Mouse (Mus musculus) heart, postnatal 14 days (tissue): ENCODE results near the gene Olfr792. TPM values are rescaled to one million over a fixed set of nuclear protein-coding genes. Genes with fewer than 3 reads are reported as not detected.

Source experiments
- DNase-seq, 2 experiments: peaks; one replicate each; pipeline ENCODE4 v3.0.0; 2021 to 2022
- intact Hi-C: fragments of 180-260 bp; cut with DNase I; formaldehyde crosslinking; loops from one replicate; pipeline ENCODE4 v1.15.1; 2025
- long read RNA-seq, 2 experiments: library from polyadenylated mRNA; stranded (forward); transcript quantifications; one replicate each; pipeline ENCODE4 v2.0.0; 2021
- microRNA-seq, 2 experiments: library from miRNA; unstranded; fragments of <30 nt; microRNA quantifications; one replicate each; pipeline ENCODE4 v1.2.0; 2021 to 2022
- total RNA-seq, 2 experiments: library from RNA; stranded (reverse); gene quantifications; 2 replicates each; pipeline ENCODE4 v1.2.3; 2021

Olfr792 gene
- total RNA-seq, result not detected
- long read RNA-seq, experiment 1, result 0 reads
- long read RNA-seq, experiment 2, result 0 reads

GRCm38 (mm10) chr10:129538862-129539261 lies at the start of gene Olfr792:
TSS of gene Olfr792 (plus strand) at chr10:129539162.
- no peak for DNase-seq
- intact Hi-C loops, result no loop called here

GRCm38 (mm10) chr10:129490101-129490500 lies 48.9 kb upstream of the Olfr792 start:
- intact Hi-C loops, result no loop called here
- DNase-seq, result no peak

- no peak for DNase-seq
- intact Hi-C loops, result no loop called here
Observed at GRCm38 (mm10) chr10:129498192-129498591, 40.8 kb upstream of the Olfr792 start, which contains the start of gene Olfr790. TSS of gene Olfr790 (plus strand) at chr10:129498492.

DNA sequence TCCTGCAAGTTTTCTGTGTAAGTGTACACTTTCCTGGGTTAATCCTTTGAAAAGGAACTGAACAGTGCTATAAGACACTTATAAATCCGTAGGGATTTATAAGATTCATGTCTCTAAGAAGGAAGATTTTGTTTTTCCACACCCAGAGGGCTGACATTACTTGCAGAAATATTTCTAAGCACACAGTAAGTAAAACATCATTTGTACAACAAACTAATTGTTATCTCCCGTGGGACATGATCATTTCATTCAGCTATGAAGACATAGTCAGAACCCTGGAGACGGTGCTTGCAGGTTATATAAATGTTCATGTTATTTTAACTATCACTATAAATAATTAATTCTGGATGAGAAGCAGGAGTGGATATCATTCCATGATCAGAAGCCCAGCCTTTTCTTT lies 17.5 kb upstream of the Olfr792 start, which contains the start of gene Olfr791:
TSS of gene Olfr791 (plus strand) at position 301 of the 400 bp plus-strand sequence.
- intact Hi-C loops, result no loop called here
- no peak for DNase-seq

GRCm38 (mm10) chr10:129549354-129549753 lies 10.4 kb downstream of the Olfr792 start:
- intact Hi-C loops, result no loop called here

GRCm38 (mm10) chr10:129567355-129567754 lies 28.4 kb downstream of the Olfr792 start, which contains the start of gene Olfr794:
TSS of gene Olfr794 (plus strand) at chr10:129567655.
- no peak for DNase-seq
- intact Hi-C loops, result no loop called here

More at GRCm38 (mm10) chr10:129549354-129549753, 10.4 kb downstream of the Olfr792 start:
- DNase-seq, result no peak

GRCm38 (mm10) chr10:129577066-129577465 lies 38.1 kb downstream of the Olfr792 start:
- intact Hi-C loops, result no loop called here
- DNase-seq, result no peak

Small RNAs within 50 kb of the gene (microRNA-seq; reads per million reads assigned to microRNA genes)
- 0 reads per million in 2 experiments for gene Gm23252

Other genes starting within 250 kb of the Olfr792 start
- not detected for gene Olfr780, start 221.0 kb upstream of the Olfr792 start, total RNA-seq
- gene Olfr781, start 210.3 kb upstream of the Olfr792 start, total RNA-seq, result not detected
- not detected for gene Olfr782, start 190.3 kb upstream of the Olfr792 start, total RNA-seq
- not detected for gene Olfr784, start 155.1 kb upstream of the Olfr792 start, total RNA-seq
- not detected for gene Olfr785, start 133.7 kb upstream of the Olfr792 start, total RNA-seq
- gene Olfr786, start 111.9 kb upstream of the Olfr792 start, total RNA-seq, result not detected
- not detected for gene Olfr787, start 77.3 kb upstream of the Olfr792 start, total RNA-seq
- gene Olfr788, start 68.2 kb upstream of the Olfr792 start, total RNA-seq, result not detected
- gene Olfr789, start 54.4 kb upstream of the Olfr792 start, total RNA-seq, result not detected
- not detected for gene Olfr790, start 40.7 kb upstream of the Olfr792 start, total RNA-seq
- not detected for gene Olfr791, start 17.4 kb upstream of the Olfr792 start, total RNA-seq
- gene Olfr794, start 28.5 kb downstream of the Olfr792 start, total RNA-seq, result not detected
- not detected for gene Olfr796, start 73.4 kb downstream of the Olfr792 start, total RNA-seq
- not detected for gene Olfr798, start 88.8 kb downstream of the Olfr792 start, total RNA-seq
- gene Olfr799, start 98.3 kb downstream of the Olfr792 start, total RNA-seq, result not detected
- gene Olfr800, start 118.5 kb downstream of the Olfr792 start, total RNA-seq, result not detected
- gene Olfr801, start 134.7 kb downstream of the Olfr792 start, total RNA-seq, result not detected
- gene Olfr802, start 149.0 kb downstream of the Olfr792 start, total RNA-seq, result not detected
- gene Olfr803, start 155.1 kb downstream of the Olfr792 start, total RNA-seq, result not detected
- not detected for gene Olfr804, start 164.0 kb downstream of the Olfr792 start, total RNA-seq
- gene Olfr805, start 190.2 kb downstream of the Olfr792 start, total RNA-seq, result not detected
- gene Olfr806, start 202.8 kb downstream of the Olfr792 start, total RNA-seq, result not detected
- gene Olfr807, start 218.6 kb downstream of the Olfr792 start, total RNA-seq, result not detected
- gene Olfr808, start 226.3 kb downstream of the Olfr792 start, total RNA-seq, result not detected
- gene Olfr809, start 235.5 kb downstream of the Olfr792 start, total RNA-seq, result not detected